Mouse (Mus musculus): ENCODE results near the gene Lrrc52. TPM values are rescaled to one million over a fixed set of nuclear protein-coding genes. Genes with fewer than 3 reads are reported as not detected.

Lrrc52 gene
- polyA plus RNA-seq, 1 experiment from 2014 or later, result not detected

- Histone ChIP-seq H3K4me2 (no peak overlapping the region), H3K36me3 (ENCODE audit: control insufficient read depth, insufficient read depth, low read length) (no peaks in the 10 kb centered on the region), H3K27ac (ENCODE audit: low read depth, low read length) (no peak overlapping the region), H3K4me3 (ENCODE audit: low read depth, low read length) (no peak overlapping the region), H3K27me3 (ENCODE audit: control insufficient read depth, insufficient read depth, low read length) (no peaks in the 10 kb centered on the region), H3K4me1 (ENCODE audit: control insufficient read depth, insufficient read depth, low read length) (no peaks in the 10 kb centered on the region), H3K9me3 (ENCODE audit: control insufficient read depth, low read length) (no peaks in the 10 kb centered on the region), H3K9ac (ENCODE audit: low read length) (no peak overlapping the region)
- ATAC-seq (ENCODE audit: low FRiP score), result no peak
- DNase-seq (ENCODE audit: low spot score, missing footprints), result peak; percentile 51
- WGBS, result 85% methylated on average over 11 of the region's 11 CpGs
Measured at GRCm38 (mm10) chr1:167422501-167423240, 43.9 kb downstream of the Lrrc52 start.

GRCm38 (mm10) chr1:167414846-167415245 lies 51.7 kb downstream of the Lrrc52 start:
- H3K27ac ChIP-seq (ENCODE audit: low read depth, low read length), result no peak overlapping the region
- no peaks in the 10 kb centered on the region for H3K36me3 ChIP-seq (ENCODE audit: control insufficient read depth, insufficient read depth, low read length)
- H3K4me1 ChIP-seq (ENCODE audit: control insufficient read depth, insufficient read depth, low read length), result no peaks in the 10 kb centered on the region
- no peaks in the 10 kb centered on the region for H3K9me3 ChIP-seq (ENCODE audit: control insufficient read depth, low read length)
- ATAC-seq (ENCODE audit: low FRiP score), result no peak
- no peak overlapping the region for H3K4me3 ChIP-seq (ENCODE audit: low read depth, low read length)
- no peak overlapping the region for H3K4me2 ChIP-seq
- 3% methylated on average over 7 of the region's 7 CpGs for WGBS
- peak; percentile 96 for DNase-seq (ENCODE audit: low spot score, missing footprints)
- no peaks in the 10 kb centered on the region for H3K27me3 ChIP-seq (ENCODE audit: control insufficient read depth, insufficient read depth, low read length)
- no peak overlapping the region for H3K9ac ChIP-seq (ENCODE audit: low read length)

GRCm38 (mm10) chr1:167411991-167412715 lies 54.4 kb downstream of the Lrrc52 start:
- 86% methylated on average over 12 of the region's 12 CpGs for whole genome bisulfite sequencing
- Histone ChIP-seq H3K27me3 (ENCODE audit: control insufficient read depth, insufficient read depth, low read length) (no peaks in the 10 kb centered on the region), H3K9ac (ENCODE audit: low read length) (no peak overlapping the region), H3K9me3 (ENCODE audit: control insufficient read depth, low read length) (no peaks in the 10 kb centered on the region), H3K4me3 (ENCODE audit: low read depth, low read length) (no peak overlapping the region), H3K36me3 (ENCODE audit: control insufficient read depth, insufficient read depth, low read length) (no peaks in the 10 kb centered on the region), H3K4me2 (no peak overlapping the region), H3K27ac (ENCODE audit: low read depth, low read length) (no peak overlapping the region), H3K4me1 (ENCODE audit: control insufficient read depth, insufficient read depth, low read length) (no peaks in the 10 kb centered on the region)
- ATAC-seq (ENCODE audit: low FRiP score) (no peak), DNase-seq (ENCODE audit: low spot score, missing footprints) (no peak)

- Histone ChIP-seq H3K9ac (ENCODE audit: low read length) (no peak overlapping the region), H3K27ac (ENCODE audit: low read depth, low read length) (no peak overlapping the region), H3K9me3 (ENCODE audit: control insufficient read depth, low read length) (no peaks in the 10 kb centered on the region), H3K27me3 (ENCODE audit: control insufficient read depth, insufficient read depth, low read length) (no peaks in the 10 kb centered on the region), H3K4me1 (ENCODE audit: control insufficient read depth, insufficient read depth, low read length) (no peaks in the 10 kb centered on the region), H3K36me3 (ENCODE audit: control insufficient read depth, insufficient read depth, low read length) (no peaks in the 10 kb centered on the region), H3K4me2 (no peak overlapping the region), H3K4me3 (ENCODE audit: low read depth, low read length) (no peak overlapping the region)
- WGBS, result 76% methylated on average over 4 of the region's 4 CpGs
- ATAC-seq (ENCODE audit: low FRiP score) (no peak), DNase-seq (ENCODE audit: low spot score, missing footprints) (peak; percentile 75)
Measured at GRCm38 (mm10) chr1:167409601-167410000, 57.0 kb downstream of the Lrrc52 start.

- H3K4me3 ChIP-seq (ENCODE audit: low read depth, low read length), result no peak overlapping the region
- no peak overlapping the region for H3K9ac ChIP-seq (ENCODE audit: low read length)
- no peaks in the 10 kb centered on the region for H3K36me3 ChIP-seq (ENCODE audit: control insufficient read depth, insufficient read depth, low read length)
- no peak overlapping the region for H3K4me2 ChIP-seq
- H3K4me1 ChIP-seq (ENCODE audit: control insufficient read depth, insufficient read depth, low read length), result no peaks in the 10 kb centered on the region
- H3K9me3 ChIP-seq (ENCODE audit: control insufficient read depth, low read length), result no peaks in the 10 kb centered on the region
- H3K27ac ChIP-seq (ENCODE audit: low read depth, low read length), result no peak overlapping the region
- H3K27me3 ChIP-seq (ENCODE audit: control insufficient read depth, insufficient read depth, low read length), result no peaks in the 10 kb centered on the region
- ATAC-seq (ENCODE audit: low FRiP score) (no peak), DNase-seq (ENCODE audit: low spot score, missing footprints) (peak; percentile 12)
- WGBS, result 85% methylated on average over 4 of the region's 4 CpGs
Measured at GRCm38 (mm10) chr1:167405237-167405636, 61.3 kb downstream of the Lrrc52 start.

Other genes with a start within 250 kb of the Lrrc52 start
- gene Uck2, start 181.5 kb downstream of the Lrrc52 start, polyA plus RNA-seq (2014; fragmentation: Nextera tagmentation; extraction: Ambion mirVana), result 110 and 113 TPM in 2 replicates
- 94.2 and 105 TPM in 2 replicates for gene Tmco1, start 158.4 kb downstream of the Lrrc52 start, polyA plus RNA-seq (2014; fragmentation: Nextera tagmentation; extraction: Ambion mirVana)
- gene Aldh9a1, start 116.8 kb downstream of the Lrrc52 start, polyA plus RNA-seq (2014; fragmentation: Nextera tagmentation; extraction: Ambion mirVana), result 33.4 and 36.5 TPM in 2 replicates
- 58.9 and 60.8 TPM in 2 replicates for gene Mgst3, start 72.9 kb downstream of the Lrrc52 start, polyA plus RNA-seq (2014; fragmentation: Nextera tagmentation; extraction: Ambion mirVana)
- 1.2 and 1.6 TPM in 2 replicates for gene Rxrg, start 131.6 kb upstream of the Lrrc52 start, polyA plus RNA-seq (2014; fragmentation: Nextera tagmentation; extraction: Ambion mirVana)
- 16.5 and 18.7 TPM in 2 replicates for gene Lmx1a, start 222.5 kb upstream of the Lrrc52 start, polyA plus RNA-seq (2014; fragmentation: Nextera tagmentation; extraction: Ambion mirVana)